Mouse (Mus musculus) hindbrain, embryonic 10.5 days (tissue): ENCODE results near the gene Gm20937. TPM values are rescaled to one million over a fixed set of nuclear protein-coding genes. Genes with fewer than 3 reads are reported as not detected.
"Not testable (repeated sequence)": the region's sequence is repeated elsewhere in the genome, so short reads cannot be mapped to it uniquely, and the experiment has no call there.

ENCODE experiments used
- DNase-seq: peaks from one replicate; pipeline ENCODE4 v3.0.0-alpha.2; 2017; ENCODE audit warnings: low spot score
- H3K27ac ChIP-seq: fragments of 300-500 bp; sonication (generic); 2 replicates; pipeline ENCODE4 v1.5.1; 2016; ENCODE audit warnings: mild to moderate bottlenecking, moderate library complexity
- H3K27me3 ChIP-seq: fragments of 300-500 bp; sonication (generic); 2 replicates; pipeline ENCODE4 v1.6.1; 2016; ENCODE audit warnings: mild to moderate bottlenecking; ENCODE audit not compliant: poor library complexity, insufficient read depth, severe bottlenecking
- H3K36me3 ChIP-seq: fragments of 300-500 bp; sonication (generic); 2 replicates; pipeline ENCODE4 v1.6.1; 2016; ENCODE audit warnings: mild to moderate bottlenecking, moderate library complexity
- H3K4me1 ChIP-seq: fragments of 300-500 bp; sonication (generic); replicated peaks from 2 replicates; pipeline ENCODE4 v1.6.1; 2016; ENCODE audit warnings: mild to moderate bottlenecking
- H3K4me3 ChIP-seq: fragments of 300-500 bp; sonication (generic); 2 replicates; pipeline ENCODE4 v1.5.1; 2016; ENCODE audit warnings: mild to moderate bottlenecking, moderate library complexity
- H3K9me3 ChIP-seq: fragments of 300-500 bp; sonication (generic); 2 replicates; pipeline ENCODE4 v1.6.1; 2016; ENCODE audit warnings: mild to moderate bottlenecking, moderate library complexity
- WGBS: fragments of 180-500 bp; shearing (Covaris S2); methylation state at CpG from one replicate; pipeline ENCODE4 v1.1.7; 2016; 5-methylcytosine and 5-hydroxymethylcytosine counted together
- polyA plus RNA-seq: library from polyadenylated mRNA; unstranded; fragments of >200 nt; fragmentation: Nextera tagmentation; extraction: Ambion mirVana; gene quantifications from 2 replicates; pipeline ENCODE4 v1.2.1, GENCODE M21; 2016

Gene Gm20937
- polyA plus RNA-seq = not detected in 2 replicates

GRCm38 (mm10) chrY:68294798-68295197 is at the start of gene Gm20937:
Gene Gm20937 (minus strand): TSS chrY:68294898.
- H3K27me3 ChIP-seq, H3K36me3 ChIP-seq, DNase-seq, H3K27ac ChIP-seq, H3K9me3 ChIP-seq, H3K4me3 ChIP-seq, H3K4me1 ChIP-seq: not testable (repeated sequence)
- WGBS = no CpG with 5 or more reads among the region's 6 CpGs

Other genes starting within 250 kb of the Gm20937 start
- gene Gm20816, start 243.1 kb upstream of the Gm20937 start, polyA plus RNA-seq = not detected in 2 replicates